Mouse (Mus musculus): ENCODE results near the gene Hspb6.

DNA sequence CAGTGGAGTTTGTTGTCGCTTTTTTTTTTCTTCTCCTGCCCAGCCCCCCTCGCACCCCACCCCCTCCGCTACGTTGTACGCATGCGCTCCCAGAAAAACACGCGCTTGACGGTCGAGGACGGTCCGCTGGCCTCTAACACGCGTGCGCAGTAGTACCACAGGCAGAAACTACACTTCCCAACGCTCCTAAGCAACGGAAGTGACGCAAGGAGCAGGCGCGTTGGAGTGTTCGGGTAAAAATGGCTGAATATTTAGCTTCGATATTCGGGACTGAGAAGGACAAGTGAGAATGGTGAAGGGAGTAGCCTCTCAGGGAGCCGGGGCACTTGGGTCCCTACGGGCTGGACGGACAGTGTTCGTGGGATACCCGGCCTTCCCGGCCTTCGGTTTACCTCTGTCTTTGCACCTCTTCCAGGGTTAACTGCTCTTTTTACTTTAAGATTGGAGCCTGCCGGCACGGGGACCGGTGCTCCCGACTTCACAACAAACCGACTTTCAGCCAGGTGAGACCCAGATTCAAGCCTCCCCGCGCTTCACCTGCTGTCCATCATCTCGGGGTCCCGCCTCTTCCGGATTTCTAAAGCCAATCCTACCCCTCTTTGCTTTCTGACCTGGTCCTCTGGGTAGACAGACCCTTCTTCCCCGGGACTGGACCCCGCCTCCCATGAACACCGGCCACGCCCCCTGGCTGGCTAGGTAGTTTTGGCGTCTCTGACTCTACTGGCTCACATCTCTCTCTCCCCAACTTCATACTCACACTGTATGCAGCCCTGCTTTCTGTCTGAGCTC lies 11.3 kb downstream of the Hspb6 start, which contains the start of the genes U2af1l4, Gm49396 and Psenen:
- TF ChIP-seq CTCF (IDR thresholded peaks at IDR 0.05; ENCODE audit: control insufficient read depth, insufficient read depth, low read length) (no peak), POLR2A (IDR thresholded peaks at IDR 0.05; ENCODE audit: borderline replicate concordance, control insufficient read depth, low read depth, low read length) (peak; percentile 31; the same call in 1 of the 2 replicates)
